Comparison of ENCODE assay signal across 8 mouse cellular contexts in genomic region chr1:34433891-34434521, GRCm38 (mm10). TPM values are rescaled to one million over a fixed set of nuclear protein-coding genes. Genes with fewer than 3 reads are reported as not detected.
A peak's percentile ranks its signal among the peaks of the same experiment; 100 is the strongest.
DNase-seq lines count a peak whose midpoint lies in the region; ATAC-seq and TF ChIP-seq lines count a peak whose summit lies in the region.

No protein-coding gene starts in this region.

- H3K4me1 ChIP-seq in forebrain, embryonic 15.5 days, result peaks cover 31% of the 10 kb centered on the region
- peaks cover 10% of the 10 kb centered on the region for H3K4me1 ChIP-seq in intestine, embryonic 14.5 days (replicated peaks; ENCODE audit: control insufficient read depth, insufficient read depth, low read length)

- H3K27ac ChIP-seq in layer of hippocampus, adult 2 months, result peak overlapping the region; percentile 89
- H3K27ac ChIP-seq in forebrain, embryonic 15.5 days (replicated peaks), result peak overlapping the region; percentile 96
- peak overlapping the region; percentile 44; the same call in 1 of the 2 replicates for H3K27ac ChIP-seq in intestine, embryonic 14.5 days (ENCODE audit: low read depth)

- DNase-seq in layer of hippocampus, adult 2 months (ENCODE audit: low spot score in 2 of 2), result no peak
- DNase-seq in layer of hippocampus, adult 11-12 months (ENCODE audit: low spot score), result no peak
- DNase-seq in brain, adult 2 months (ENCODE audit: low read depth, low spot score), result peak; percentile 60
- DNase-seq in intestine, embryonic 14.5 days (ENCODE audit: low spot score), result peak; percentile 72
- peak; percentile 29 for DNase-seq in lung, postnatal 36 days
- peak; percentile 19 to 23 for DNase-seq in spleen, postnatal 36 days (ENCODE audit: low spot score in 2 of 2)
- no peak for DNase-seq in gastrocnemius, postnatal 14 days

- peak overlapping the region; percentile 73 for H3K4me2 ChIP-seq in forebrain, embryonic 15.5 days (replicated peaks)
- H3K4me2 ChIP-seq in intestine, embryonic 14.5 days (ENCODE audit: low read length), result peak overlapping the region; percentile 48

- intact Hi-C loops in gastrocnemius, postnatal 14 days (cut with DNase I; ENCODE audit: low total_unique reads), result no loop called here

- TF ChIP-seq CTCF in layer of hippocampus, adult 2 months (conservative IDR thresholded peaks at IDR 0.05), result 0 out of 2 replicates have a peak, but pooled peaks have one; percentile 21

- H3K27me3 ChIP-seq in forebrain, embryonic 15.5 days, result no peaks in the 10 kb centered on the region
- no peaks in the 10 kb centered on the region for H3K27me3 ChIP-seq in intestine, embryonic 14.5 days (replicated peaks; ENCODE audit: control insufficient read depth, insufficient read depth, low read length)

- WGBS in forebrain, embryonic 15.5 days, result 7% methylated on average over 19 of the region's 19 CpGs
- 11% methylated on average over 19 of the region's 19 CpGs for WGBS in intestine, embryonic 14.5 days

- H3K9me3 ChIP-seq in forebrain, embryonic 15.5 days, result peaks cover 15% of the 10 kb centered on the region; the same call in 1 of the 2 replicates
- peaks cover 22% of the 10 kb centered on the region for H3K9me3 ChIP-seq in intestine, embryonic 14.5 days (ENCODE audit: control insufficient read depth, low read length)

- ATAC-seq in forebrain, embryonic 15.5 days (replicated peaks), result no peak
- ATAC-seq in intestine, embryonic 14.5 days (replicated peaks; ENCODE audit: low FRiP score, low TSS enrichment, low read depth), result no peak

- H3K9ac ChIP-seq in forebrain, embryonic 15.5 days (replicated peaks), result peak overlapping the region; percentile 75
- H3K9ac ChIP-seq in intestine, embryonic 14.5 days (ENCODE audit: low read length), result peak overlapping the region; percentile 22

- peak overlapping the region; percentile 80 for H3K4me3 ChIP-seq in layer of hippocampus, adult 2 months
- H3K4me3 ChIP-seq in forebrain, embryonic 15.5 days, result peak overlapping the region; percentile 75
- H3K4me3 ChIP-seq in intestine, embryonic 14.5 days (ENCODE audit: low read depth, low read length), result peak overlapping the region; percentile 43

- 0 out of 2 replicates have a peak, but pooled peaks cover 14% of the 10 kb centered on the region for H3K36me3 ChIP-seq in forebrain, embryonic 15.5 days
- H3K36me3 ChIP-seq in intestine, embryonic 14.5 days (ENCODE audit: control insufficient read depth, insufficient read depth, low read length), result 0 out of 2 replicates have a peak, but pooled peaks cover 3% of the 10 kb centered on the region

RNA-seq across cellular contexts. Expression of gene Ccdc115, which starts 5.5 kb away (rescaled TPM):
- 10 to 100 TPM; 19.2 to 20.3 TPM for total RNA-seq in layer of hippocampus, adult 2 months (2021)
- 69.2 and 70.9 TPM in 2 replicates for polyA plus RNA-seq in forebrain, embryonic 15.5 days (2015; fragmentation: Nextera tagmentation; extraction: Ambion mirVana)
- polyA plus RNA-seq in intestine, embryonic 14.5 days (2014; fragmentation: Nextera tagmentation; extraction: Ambion mirVana), result 59.6 and 60.0 TPM in 2 replicates
- total RNA-seq in gastrocnemius, postnatal 14 days (2021), result 10 to 100 TPM; 11.3 to 13.0 TPM

RNA-seq across cellular contexts. Expression of gene Imp4, which starts 5.6 kb away (rescaled TPM):
- total RNA-seq in layer of hippocampus, adult 2 months (2021), result 10 to 100 TPM; 34.5 to 36.6 TPM
- 62.1 and 66.7 TPM in 2 replicates for polyA plus RNA-seq in forebrain, embryonic 15.5 days (2015; fragmentation: Nextera tagmentation; extraction: Ambion mirVana)
- 120 and 126 TPM in 2 replicates for polyA plus RNA-seq in intestine, embryonic 14.5 days (2014; fragmentation: Nextera tagmentation; extraction: Ambion mirVana)
- 10 to 100 TPM; 15.2 to 15.7 TPM for total RNA-seq in gastrocnemius, postnatal 14 days (2021)

RNA-seq across cellular contexts. Expression of gene Ptpn18, which starts 25.6 kb away (rescaled TPM):
- total RNA-seq in layer of hippocampus, adult 2 months (2021), result 1 to 10 TPM; 5.0 to 6.3 TPM
- polyA plus RNA-seq in forebrain, embryonic 15.5 days (2015; fragmentation: Nextera tagmentation; extraction: Ambion mirVana), result 3.9 and 8.0 TPM in 2 replicates
- 19.3 and 22.1 TPM in 2 replicates for polyA plus RNA-seq in intestine, embryonic 14.5 days (2014; fragmentation: Nextera tagmentation; extraction: Ambion mirVana)
- total RNA-seq in gastrocnemius, postnatal 14 days (2021), result 1 to 10 TPM; 2.6 to 3.1 TPM

Comparison
In these comparisons a context has a peak if more than half of its experiments do, and no peak if none do; other contexts are left out.
1. DNase-seq: peak in brain, adult 2 months (single experiment), intestine, embryonic 14.5 days (single experiment), lung, postnatal 36 days (single experiment) and spleen, postnatal 36 days (2 of 2); none in layer of hippocampus, adult 2 months (0 of 2), layer of hippocampus, adult 11-12 months (single experiment) and gastrocnemius, postnatal 14 days (single experiment).
2. H3K27ac ChIP-seq: peak in every context shown above with its lines; median percentile 96 in forebrain, embryonic 15.5 days; 89 in layer of hippocampus, adult 2 months; 44 in intestine, embryonic 14.5 days.
3. Peak in every context shown above with its lines, with median percentiles within 50 percentile points of each other: H3K4me3 ChIP-seq.